Mouse (Mus musculus): Measurements from ENCODE around the gene Ceacam10.
"Not testable (repeated sequence)": the region's sequence is repeated elsewhere in the genome, so short reads cannot be mapped to it uniquely, and the experiment has no call there.

Gene Ceacam10

GRCm38 (mm10) chr7:24776918-24777317 is at the start of gene Ceacam10:
Ceacam10 (plus strand) TSS chr7:24777206.
- not testable (repeated sequence) for DNase-seq (ENCODE audit: low spot score)

DNA sequence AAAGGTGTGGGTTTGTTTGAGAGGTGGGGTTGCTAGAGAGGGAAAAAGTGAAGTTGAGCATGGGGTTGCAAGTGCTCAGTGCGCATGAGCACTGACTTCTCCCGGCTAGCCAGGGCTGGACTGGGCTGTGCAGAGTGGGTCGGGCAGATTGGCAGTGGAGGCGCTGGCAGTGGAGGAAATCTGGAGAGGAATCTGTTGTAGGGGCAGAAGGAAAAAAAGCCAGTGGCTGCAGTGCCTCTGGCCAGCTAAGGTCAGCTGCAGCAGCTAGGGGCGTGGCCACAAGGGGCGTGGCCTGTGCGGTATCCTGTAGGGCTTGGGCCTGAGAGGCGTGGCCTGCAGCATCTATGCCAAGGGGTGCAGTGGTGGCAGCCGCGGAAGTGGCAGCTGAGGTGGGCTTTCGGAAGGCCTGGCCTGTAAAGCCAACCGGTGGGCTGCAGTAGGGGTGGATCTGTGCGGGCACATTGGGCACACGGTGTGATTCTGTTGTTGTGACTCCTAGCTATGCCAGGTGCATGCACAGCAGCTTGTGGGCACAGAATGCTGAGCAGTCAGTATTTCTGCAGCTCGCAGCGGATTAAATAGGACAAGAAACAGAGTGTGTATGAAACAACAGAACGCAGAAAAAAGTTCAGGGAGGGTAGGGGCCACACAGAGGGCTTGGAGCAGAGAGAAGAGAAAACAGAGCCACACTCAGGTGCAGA is 40.9 kb upstream of the Ceacam10 start:
- DNase-seq (ENCODE audit: low spot score), result no peak

GRCm38 (mm10) chr7:24750695-24751094 is 26.3 kb upstream of the Ceacam10 start:
- no peak for DNase-seq (ENCODE audit: low spot score)

- DNase-seq (ENCODE audit: low spot score), result no peak
Measured at GRCm38 (mm10) chr7:24751610-24752009, 25.4 kb upstream of the Ceacam10 start.

- no peak for DNase-seq (ENCODE audit: low spot score)
Measured at GRCm38 (mm10) chr7:24753476-24753875, 23.5 kb upstream of the Ceacam10 start.

- no peak for DNase-seq (ENCODE audit: low spot score)
Measured at GRCm38 (mm10) chr7:24758520-24758919, 18.5 kb upstream of the Ceacam10 start.

DNA sequence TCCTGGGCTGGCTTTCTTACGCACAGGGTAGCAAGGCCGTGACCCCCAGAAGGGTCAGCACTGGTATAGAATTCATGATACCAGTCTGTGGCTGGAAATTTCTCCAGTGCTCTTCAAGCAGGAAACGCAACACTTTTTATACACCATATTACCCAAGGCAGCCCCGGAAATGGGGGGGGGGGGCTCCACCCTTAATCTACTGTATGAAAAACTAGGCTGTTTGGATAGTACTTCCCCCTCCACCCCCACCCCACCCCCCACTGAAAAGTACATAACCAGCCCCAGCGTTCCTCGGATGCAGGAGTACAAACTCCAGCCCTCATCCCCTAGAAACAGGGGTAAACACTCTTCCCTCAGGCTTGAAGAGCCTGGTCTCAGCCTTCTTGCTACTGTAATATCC is 16.8 kb upstream of the Ceacam10 start, which contains the start of gene Cd177:
Gene Cd177, minus strand, starts transcription at position 101 of the 400 bp plus-strand sequence.
- DNase-seq (ENCODE audit: low spot score), result no peak

DNA sequence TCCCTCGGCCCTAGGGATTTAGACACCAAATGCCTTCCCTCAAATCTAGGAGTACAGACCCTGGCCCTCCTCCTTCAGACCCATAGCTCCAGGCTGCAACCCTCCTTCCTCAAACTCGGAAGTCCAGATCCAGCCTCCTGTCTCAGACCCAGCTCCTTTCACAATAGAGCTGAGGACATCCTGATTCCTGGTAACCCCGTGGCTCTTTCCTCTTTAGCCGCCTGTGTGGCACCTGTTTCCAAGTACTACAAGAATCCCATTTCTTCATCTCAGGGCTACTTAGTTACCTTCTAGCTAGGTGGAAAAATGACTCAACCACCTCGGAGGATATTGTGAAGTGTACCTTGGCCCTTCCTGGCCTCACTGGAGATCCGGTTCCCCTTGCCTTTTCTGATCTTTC is 15.8 kb upstream of the Ceacam10 start:
- no peak for DNase-seq (ENCODE audit: low spot score)

GRCm38 (mm10) chr7:24762574-24762973 is 14.4 kb upstream of the Ceacam10 start:
- DNase-seq (ENCODE audit: low spot score), result no peak

DNA sequence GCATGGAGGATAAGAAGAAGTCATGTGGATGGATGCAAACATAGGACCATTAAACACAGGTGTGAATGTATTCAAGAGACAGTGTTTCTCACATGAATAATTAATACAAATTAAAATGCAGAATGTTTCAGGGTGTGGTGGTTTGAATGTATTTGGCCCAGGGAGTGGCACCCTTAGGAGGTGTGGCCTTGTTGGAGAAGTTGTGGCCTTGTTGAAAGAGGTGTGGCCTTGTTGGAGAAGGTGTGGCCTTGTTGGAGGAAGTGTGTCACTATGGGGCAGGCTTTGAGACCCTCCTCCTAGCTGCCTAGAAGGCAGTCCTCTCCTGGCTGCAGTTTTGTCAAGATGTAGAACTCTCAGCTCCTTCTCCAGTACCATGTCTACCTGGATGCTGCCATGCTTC is 5.6 kb upstream of the Ceacam10 start:
- DNase-seq (ENCODE audit: low spot score), result no peak

DNA sequence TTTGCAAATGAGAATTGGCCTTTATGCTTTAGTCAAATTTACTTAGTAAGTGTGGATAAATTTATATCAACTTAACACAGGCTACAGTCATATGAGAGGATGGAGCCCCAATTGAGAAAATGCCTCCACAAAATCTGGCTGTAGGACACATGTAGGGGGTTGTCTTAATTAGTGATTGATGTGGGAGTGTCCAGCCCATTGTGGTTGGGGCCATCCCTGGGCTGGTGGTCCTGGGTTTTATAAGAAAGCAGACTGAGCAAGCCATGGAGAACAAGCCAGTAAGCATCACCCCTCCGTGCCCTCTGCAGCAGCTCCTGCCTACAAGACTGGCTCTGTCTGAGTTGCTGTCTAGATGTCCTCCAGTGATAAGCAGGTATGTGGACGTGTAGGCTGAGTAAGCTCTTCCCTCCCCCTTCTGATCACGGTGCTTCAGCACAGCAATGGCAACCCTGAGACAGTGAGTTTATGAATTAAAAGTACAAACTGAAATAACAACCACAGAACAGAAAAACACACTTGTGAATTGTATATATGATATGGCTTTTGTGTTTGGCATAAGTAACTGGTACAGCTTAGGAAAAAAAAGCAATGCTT is 3.0 kb upstream of the Ceacam10 start:
- no peak for DNase-seq (ENCODE audit: low spot score)

DNA sequence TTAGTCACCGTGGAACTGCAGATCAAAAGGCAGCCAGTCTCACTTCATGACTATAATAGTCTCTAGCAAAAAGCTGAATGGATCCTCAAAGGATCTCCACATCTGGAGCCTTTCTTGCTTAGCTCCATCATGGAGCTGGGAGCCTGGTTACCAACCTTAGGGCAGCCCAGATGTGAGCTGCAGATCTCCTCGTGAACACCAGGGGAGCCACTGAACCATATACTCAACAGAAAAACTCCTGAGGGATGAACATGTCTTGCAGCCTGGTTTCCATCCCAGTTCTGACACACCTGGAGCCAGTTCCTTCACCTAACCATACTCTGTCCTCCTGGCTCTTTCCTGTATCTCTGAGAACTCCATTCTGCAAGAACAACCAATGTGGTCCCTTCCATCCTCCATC is 861 bp upstream of the Ceacam10 start:
- DNase-seq (ENCODE audit: low spot score), result no peak

DNA sequence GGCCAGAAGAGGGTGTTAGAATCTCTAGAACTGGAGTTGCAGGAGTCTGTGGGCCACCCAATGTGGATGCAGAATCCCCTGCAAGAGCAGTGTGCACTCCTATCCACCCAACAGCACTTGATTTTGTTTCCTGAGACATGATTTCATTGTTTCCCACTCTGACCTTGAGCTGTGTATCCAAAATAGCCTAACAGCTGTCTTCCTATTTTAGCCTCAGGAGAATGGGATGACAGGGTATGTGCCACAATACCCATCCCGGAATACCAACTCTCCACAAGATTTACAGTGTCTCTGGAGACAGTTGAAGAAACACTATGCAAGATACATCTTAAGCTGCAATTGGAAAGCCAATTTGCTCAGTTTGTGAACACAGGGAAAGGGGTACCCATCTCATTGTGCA is 20.9 kb downstream of the Ceacam10 start:
- DNase-seq (ENCODE audit: low spot score), result no peak

- DNase-seq (ENCODE audit: low spot score), result no peak
Measured at GRCm38 (mm10) chr7:24802149-24802767, 25.3 kb downstream of the Ceacam10 start.

- no peak for DNase-seq (ENCODE audit: low spot score)
Measured at GRCm38 (mm10) chr7:24804826-24805225, 27.8 kb downstream of the Ceacam10 start.

GRCm38 (mm10) chr7:24809041-24809440 is 32.0 kb downstream of the Ceacam10 start:
- DNase-seq (ENCODE audit: low spot score), result no peak

DNA sequence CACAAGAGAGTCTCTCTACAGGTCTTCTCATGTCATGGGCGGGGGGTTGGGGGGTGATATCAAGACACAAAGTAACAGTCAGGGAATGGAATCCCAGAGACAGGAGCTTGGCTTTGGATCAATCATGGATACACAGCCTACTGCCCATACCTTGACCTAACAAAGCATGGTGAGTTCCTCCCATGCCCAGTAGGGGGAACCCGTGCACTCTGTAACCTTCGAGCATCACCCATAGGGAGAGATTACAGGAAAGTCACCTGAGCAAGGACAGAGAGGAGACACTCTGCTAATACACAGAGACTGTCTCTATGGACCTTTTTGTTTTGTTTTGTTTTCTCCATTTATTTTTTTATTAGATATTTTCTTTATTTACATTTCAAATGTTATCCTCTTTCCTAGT is 40.5 kb downstream of the Ceacam10 start:
- peak; percentile 71 for DNase-seq (ENCODE audit: low spot score)

GRCm38 (mm10) chr7:24824452-24824851 is 47.4 kb downstream of the Ceacam10 start:
- no peak for DNase-seq (ENCODE audit: low spot score)

DNA sequence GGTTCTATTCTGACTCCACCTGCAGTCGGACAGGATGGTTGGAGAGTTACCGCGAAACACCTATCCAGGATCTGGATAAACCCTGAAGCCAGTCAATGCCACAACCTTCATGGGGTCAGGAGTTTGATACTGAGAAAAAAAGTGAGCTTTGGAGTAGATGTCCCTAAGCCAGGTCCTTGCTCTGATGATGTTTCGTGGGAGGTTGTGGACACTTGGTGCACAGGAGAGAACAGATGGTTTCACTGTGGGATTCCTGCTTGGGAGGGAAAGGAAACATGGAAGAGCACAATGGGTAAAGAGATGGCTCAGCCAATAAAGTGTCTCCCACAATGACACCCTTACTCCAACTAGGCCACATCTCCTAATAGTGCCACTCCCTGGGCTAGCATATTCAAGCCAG is 50.2 kb downstream of the Ceacam10 start:
- no peak for DNase-seq (ENCODE audit: low spot score)
